Mouse (Mus musculus) hindbrain, embryonic 10.5 days (tissue): ENCODE measurements around the gene Rgl2. TPM values are rescaled to one million over a fixed set of nuclear protein-coding genes. Genes with fewer than 3 reads are reported as not detected.
A peak's percentile ranks its signal among the peaks of the same experiment; 100 is the strongest.

Experiments used
- DNase-seq: peaks from one replicate; pipeline ENCODE4 v3.0.0-alpha.2; 2017; ENCODE audit warnings: low spot score
- H3K27ac ChIP-seq: fragments of 300-500 bp; sonication (generic); 2 replicates; pipeline ENCODE4 v1.5.1; 2016; ENCODE audit warnings: mild to moderate bottlenecking, moderate library complexity
- H3K27me3 ChIP-seq: fragments of 300-500 bp; sonication (generic); 2 replicates; pipeline ENCODE4 v1.6.1; 2016; ENCODE audit warnings: mild to moderate bottlenecking; ENCODE audit not compliant: poor library complexity, insufficient read depth, severe bottlenecking
- H3K36me3 ChIP-seq: fragments of 300-500 bp; sonication (generic); 2 replicates; pipeline ENCODE4 v1.6.1; 2016; ENCODE audit warnings: mild to moderate bottlenecking, moderate library complexity
- H3K4me1 ChIP-seq: fragments of 300-500 bp; sonication (generic); replicated peaks from 2 replicates; pipeline ENCODE4 v1.6.1; 2016; ENCODE audit warnings: mild to moderate bottlenecking
- H3K4me3 ChIP-seq: fragments of 300-500 bp; sonication (generic); 2 replicates; pipeline ENCODE4 v1.5.1; 2016; ENCODE audit warnings: mild to moderate bottlenecking, moderate library complexity
- H3K9me3 ChIP-seq: fragments of 300-500 bp; sonication (generic); 2 replicates; pipeline ENCODE4 v1.6.1; 2016; ENCODE audit warnings: mild to moderate bottlenecking, moderate library complexity
- WGBS: fragments of 180-500 bp; shearing (Covaris S2); methylation state at CpG from one replicate; pipeline ENCODE4 v1.1.7; 2016; 5-methylcytosine and 5-hydroxymethylcytosine counted together
- polyA plus RNA-seq: library from polyadenylated mRNA; unstranded; fragments of >200 nt; fragmentation: Nextera tagmentation; extraction: Ambion mirVana; gene quantifications from 2 replicates; pipeline ENCODE4 v1.2.1, GENCODE M21; 2016

Gene Rgl2
- polyA plus RNA-seq, 1 experiment from 2014 or later: 55.7 TPM

DNA sequence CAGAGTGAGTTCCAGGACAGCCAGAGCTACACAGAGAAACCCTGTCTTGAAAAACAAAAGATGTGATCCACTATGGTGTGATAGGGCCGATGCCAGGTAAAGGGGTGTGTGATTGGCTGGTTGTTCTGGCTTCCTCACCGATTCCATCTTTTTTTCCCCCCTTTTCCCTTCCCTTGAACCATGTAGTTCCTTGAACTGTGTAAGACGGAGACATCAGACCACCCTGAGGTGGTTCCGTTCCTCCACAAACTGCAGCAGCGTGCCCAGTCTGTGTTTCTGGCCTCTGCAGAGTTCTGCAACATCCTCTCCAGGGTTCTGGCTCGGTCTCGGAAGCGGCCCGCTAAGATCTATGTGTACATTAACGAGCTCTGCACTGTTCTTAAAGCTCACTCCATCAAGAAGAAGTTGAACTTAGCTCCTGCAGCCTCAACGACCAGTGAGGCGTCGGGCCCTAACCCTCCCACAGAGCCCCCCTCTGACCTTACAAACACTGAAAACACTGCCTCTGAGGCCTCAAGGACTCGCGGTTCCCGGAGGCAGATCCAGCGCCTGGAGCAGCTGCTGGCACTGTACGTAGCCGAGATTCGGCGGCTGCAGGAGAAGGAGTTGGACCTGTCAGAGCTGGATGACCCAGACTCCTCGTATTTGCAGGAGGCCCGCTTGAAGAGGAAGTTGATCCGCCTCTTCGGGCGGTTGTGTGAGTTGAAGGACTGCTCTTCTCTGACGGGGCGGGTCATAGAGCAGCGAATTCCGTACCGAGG is 18.1 kb upstream of the Rgl2 start:
- Histone ChIP-seq H3K4me3 (peak overlapping the region; percentile 7; the same call in 1 of the 2 replicates), H3K36me3 (peaks cover 50% of the 10 kb centered on the region), H3K27me3 (no peaks in the 10 kb centered on the region), H3K27ac (no peak overlapping the region), H3K4me1 (peaks cover 51% of the 10 kb centered on the region), H3K9me3 (no peaks in the 10 kb centered on the region)
- DNase-seq: no peak
- WGBS: 94% methylated on average over 31 of the region's 31 CpGs

DNA sequence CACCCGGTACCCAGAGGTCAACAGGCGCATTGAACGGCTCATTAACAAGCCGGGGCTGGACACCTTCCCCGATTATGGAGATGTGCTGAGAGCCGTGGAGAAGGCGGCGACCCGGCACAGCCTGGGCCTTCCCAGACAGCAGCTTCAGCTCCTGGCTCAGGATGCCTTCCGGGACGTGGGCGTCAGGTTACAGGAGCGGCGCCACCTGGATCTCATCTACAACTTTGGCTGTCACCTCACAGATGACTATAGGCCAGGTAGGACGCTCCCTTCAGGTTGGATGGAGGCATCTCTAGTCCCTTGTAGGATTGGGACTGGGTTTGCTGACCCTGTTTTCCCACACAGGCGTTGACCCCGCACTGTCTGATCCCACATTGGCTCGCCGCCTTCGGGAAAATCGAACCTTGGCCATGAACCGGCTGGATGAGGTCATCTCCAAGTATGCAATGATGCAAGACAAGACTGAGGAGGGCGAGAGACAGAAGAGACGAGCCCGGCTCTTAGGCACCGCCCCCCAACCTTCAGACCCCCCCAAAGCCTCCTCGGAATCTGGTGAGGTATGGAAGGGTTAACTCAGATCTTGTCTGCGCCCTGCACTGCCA is 17.4 kb upstream of the Rgl2 start:
- peak overlapping the region; percentile 5; the same call in 1 of the 2 replicates for H3K4me3 ChIP-seq
- no peaks in the 10 kb centered on the region for H3K9me3 ChIP-seq
- H3K27me3 ChIP-seq: no peaks in the 10 kb centered on the region
- peaks cover 52% of the 10 kb centered on the region for H3K36me3 ChIP-seq
- peaks cover 58% of the 10 kb centered on the region for H3K4me1 ChIP-seq
- DNase-seq: no peak
- 89% methylated on average over 28 of the region's 28 CpGs for WGBS
- no peak overlapping the region for H3K27ac ChIP-seq

DNA sequence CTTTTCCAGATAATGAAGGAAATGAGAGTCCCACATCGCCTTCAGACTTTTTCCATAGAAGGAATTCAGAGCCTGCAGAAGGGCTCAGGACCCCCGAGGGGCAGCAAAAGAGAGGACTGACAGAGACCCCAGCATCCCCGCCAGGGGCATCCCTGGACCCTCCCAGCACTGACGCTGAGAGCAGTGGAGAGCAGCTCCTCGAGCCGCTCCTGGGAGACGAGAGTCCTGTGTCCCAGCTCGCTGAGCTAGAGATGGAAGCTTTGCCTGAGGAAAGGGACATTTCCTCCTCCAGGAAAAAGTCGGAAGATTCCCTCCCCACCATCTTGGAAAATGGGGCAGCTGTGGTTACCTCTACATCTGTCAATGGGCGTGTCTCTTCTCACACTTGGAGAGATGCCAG is 16.1 kb upstream of the Rgl2 start:
- 0 out of 2 replicates have a peak, but pooled peaks cover 10% of the 10 kb centered on the region for H3K27me3 ChIP-seq
- 0 out of 2 replicates have a peak, but pooled peaks cover 2% of the 10 kb centered on the region for H3K9me3 ChIP-seq
- H3K4me3 ChIP-seq: no peak overlapping the region
- DNase-seq: no peak
- 93% methylated on average over 10 of the region's 10 CpGs for WGBS
- peaks cover 64% of the 10 kb centered on the region for H3K4me1 ChIP-seq
- peaks cover 65% of the 10 kb centered on the region for H3K36me3 ChIP-seq
- no peak overlapping the region for H3K27ac ChIP-seq

DNA sequence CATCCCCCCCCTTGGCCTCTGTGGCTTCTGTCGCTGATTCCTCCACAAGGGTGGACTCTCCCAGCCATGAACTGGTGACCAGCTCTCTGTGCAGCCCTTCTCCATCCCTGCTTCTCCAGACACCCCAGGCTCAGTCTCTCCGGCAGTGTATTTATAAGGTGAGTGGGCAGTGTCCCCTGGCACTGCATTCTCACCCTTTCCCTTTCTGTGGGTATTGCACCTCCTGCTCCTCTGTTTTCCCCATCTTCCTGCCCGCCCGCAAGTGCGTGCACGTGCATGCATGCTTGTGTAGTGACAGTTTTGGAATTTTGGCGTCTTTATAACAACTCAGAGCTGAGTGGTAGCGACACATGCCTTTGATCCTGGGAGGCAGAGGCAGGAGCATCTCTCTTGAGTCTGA is 15.4 kb upstream of the Rgl2 start:
- no peak overlapping the region for H3K27ac ChIP-seq
- peaks cover 70% of the 10 kb centered on the region for H3K36me3 ChIP-seq
- peaks cover 64% of the 10 kb centered on the region for H3K4me1 ChIP-seq
- no peak for DNase-seq
- 0 out of 2 replicates have a peak, but pooled peaks cover 2% of the 10 kb centered on the region for H3K9me3 ChIP-seq
- 0 out of 2 replicates have a peak, but pooled peaks cover 16% of the 10 kb centered on the region for H3K27me3 ChIP-seq
- WGBS: 93% methylated on average over 8 of the region's 8 CpGs
- H3K4me3 ChIP-seq: 0 out of 2 replicates have a peak overlapping the region, but pooled peaks have one; percentile 2

DNA sequence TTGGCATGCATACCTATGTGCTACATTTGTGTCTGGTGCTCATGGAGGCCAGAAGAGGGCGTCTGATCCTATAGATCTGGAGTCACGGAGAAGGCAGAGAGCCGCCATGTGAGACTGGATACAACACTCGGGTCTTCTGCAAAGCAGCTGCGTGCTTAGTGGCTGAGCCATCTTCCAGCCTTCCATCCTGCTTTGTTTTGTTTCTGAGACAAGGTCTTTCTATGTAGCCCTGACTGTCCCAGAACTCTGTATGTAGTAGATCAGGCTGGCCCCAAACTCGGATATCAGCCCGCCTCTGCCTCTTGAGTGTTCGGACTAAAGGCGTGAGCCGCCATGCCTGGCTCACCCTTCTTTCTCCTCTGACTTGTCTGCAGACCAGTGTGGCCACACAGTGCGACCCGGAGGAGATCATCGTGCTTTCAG is 14.4 kb upstream of the Rgl2 start:
- H3K36me3 ChIP-seq: peaks cover 70% of the 10 kb centered on the region
- H3K4me3 ChIP-seq: peak overlapping the region; percentile 79
- DNase-seq: no peak
- H3K9me3 ChIP-seq: 0 out of 2 replicates have a peak, but pooled peaks cover 2% of the 10 kb centered on the region
- H3K27ac ChIP-seq: no peak overlapping the region
- H3K27me3 ChIP-seq: 0 out of 2 replicates have a peak, but pooled peaks cover 17% of the 10 kb centered on the region
- H3K4me1 ChIP-seq: peaks cover 70% of the 10 kb centered on the region
- 69% methylated on average over 13 of the region's 13 CpGs for WGBS

DNA sequence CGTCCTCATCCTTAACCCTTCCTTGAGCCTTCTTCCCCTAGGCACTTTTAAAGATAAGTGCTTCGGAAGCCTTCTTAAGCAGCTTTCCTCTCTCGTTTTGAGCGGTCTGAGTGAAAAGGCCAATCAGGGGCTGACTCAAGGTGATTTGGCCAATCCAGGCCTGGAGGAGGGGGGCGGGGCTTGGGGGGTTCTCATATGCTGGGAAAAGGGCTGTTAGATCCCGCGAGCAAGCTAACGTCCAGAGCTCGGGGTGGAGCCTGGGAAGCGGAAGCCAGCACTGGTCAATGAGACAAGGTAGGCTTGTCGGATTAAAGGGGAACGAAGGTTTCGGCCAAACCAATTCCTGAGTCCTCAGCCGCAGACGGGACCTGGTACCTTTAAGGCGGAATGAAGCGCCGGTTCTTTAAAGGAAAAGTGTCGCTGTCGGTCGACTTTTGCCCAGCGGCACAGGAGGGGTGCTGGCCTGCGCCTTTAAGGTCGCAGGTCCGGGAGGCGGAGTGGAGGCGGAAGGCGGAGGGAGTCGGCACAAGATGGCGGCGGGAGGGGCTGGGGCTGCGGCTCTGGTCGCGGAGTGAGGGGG is 13.6 kb upstream of the Rgl2 start, which contains the start of the genes Tapbp and Zbtb22:
Gene Tapbp, plus strand, starts transcription at position 229 of the 580 bp plus-strand sequence.
Gene Zbtb22, plus strand, starts transcription at position 234 of the 580 bp plus-strand sequence.
- H3K4me3 ChIP-seq: peak within 1 kb of the TSS; percentile 79
- peaks cover 65% of the 10 kb centered on the region for H3K36me3 ChIP-seq
- H3K27ac ChIP-seq: peak within 1 kb of the TSS; percentile 96
- peaks cover 70% of the 10 kb centered on the region for H3K4me1 ChIP-seq
- H3K9me3 ChIP-seq: 0 out of 2 replicates have a peak, but pooled peaks cover 2% of the 10 kb centered on the region
- WGBS: under 1% methylated on average over 34 of the region's 34 CpGs
- H3K27me3 ChIP-seq: 0 out of 2 replicates have a peak, but pooled peaks cover 17% of the 10 kb centered on the region
- DNase-seq: peak; percentile 98

DNA sequence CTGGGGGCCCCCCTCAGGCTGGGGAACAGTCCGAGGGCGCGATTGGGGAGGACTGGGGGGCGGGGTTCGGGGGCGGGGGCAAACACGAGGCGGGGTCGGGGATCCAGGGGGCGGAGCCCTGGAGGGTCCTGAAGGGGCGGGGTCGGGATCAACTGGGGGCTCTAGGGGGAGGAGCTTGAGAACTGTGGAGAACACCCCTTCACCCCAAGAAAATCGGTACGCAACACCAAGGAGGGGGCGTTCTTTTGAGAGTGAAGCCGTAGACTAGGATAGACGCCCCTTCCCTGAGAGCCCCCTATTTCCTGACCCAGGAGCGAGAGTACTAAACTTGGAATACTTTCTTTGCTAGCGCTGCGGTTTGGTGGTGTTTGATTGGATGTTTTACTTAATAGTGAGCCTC is 13.0 kb upstream of the Rgl2 start:
- WGBS: 1% methylated on average over 20 of the region's 20 CpGs

DNA sequence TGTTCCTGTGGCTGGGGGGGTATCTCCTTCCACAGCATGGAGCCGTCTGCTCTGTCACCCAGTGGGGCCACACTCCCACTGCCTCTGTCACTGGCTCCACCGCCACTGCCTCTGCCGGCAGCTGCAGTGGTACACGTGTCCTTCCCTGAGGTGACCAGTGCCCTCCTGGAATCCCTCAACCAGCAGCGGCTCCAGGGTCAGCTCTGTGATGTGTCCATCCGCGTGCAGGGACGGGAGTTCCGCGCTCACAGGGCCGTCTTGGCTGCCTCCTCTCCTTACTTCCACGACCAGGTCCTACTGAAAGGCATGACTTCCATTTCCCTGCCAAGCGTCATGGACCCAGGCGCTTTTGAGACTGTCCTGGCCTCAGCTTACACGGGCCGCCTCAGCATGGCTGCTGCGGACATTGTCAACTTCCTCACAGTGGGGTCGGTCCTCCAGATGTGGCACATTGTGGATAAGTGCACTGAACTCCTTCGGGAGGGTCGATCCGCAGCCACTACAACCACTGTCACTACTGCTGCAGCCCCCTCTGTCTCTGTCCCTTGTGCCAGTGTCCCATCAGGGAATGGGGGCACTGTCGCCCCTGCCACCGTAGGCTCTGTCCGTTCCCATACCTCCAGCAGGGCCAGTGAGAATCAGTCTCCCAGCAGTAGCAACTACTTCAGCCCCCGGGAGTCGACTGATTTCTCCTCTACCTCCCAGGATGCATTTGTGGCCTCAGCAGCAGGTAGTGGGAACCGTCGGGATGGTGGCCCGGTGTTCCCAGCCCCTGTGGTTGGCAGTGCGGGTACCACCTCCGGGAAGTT is 12.3 kb upstream of the Rgl2 start:
- 0 out of 2 replicates have a peak, but pooled peaks cover 2% of the 10 kb centered on the region for H3K9me3 ChIP-seq
- peaks cover 71% of the 10 kb centered on the region for H3K4me1 ChIP-seq
- 74% methylated on average over 31 of the region's 31 CpGs for WGBS
- peak overlapping the region; percentile 46; the same call in 1 of the 2 replicates for H3K27ac ChIP-seq
- peak overlapping the region; percentile 79 for H3K4me3 ChIP-seq
- no peak for DNase-seq
- H3K27me3 ChIP-seq: 0 out of 2 replicates have a peak, but pooled peaks cover 17% of the 10 kb centered on the region
- peaks cover 52% of the 10 kb centered on the region for H3K36me3 ChIP-seq

More for the DNA sequence above, 13.0 kb upstream of the Rgl2 start:
- Histone ChIP-seq H3K27me3 (0 out of 2 replicates have a peak, but pooled peaks cover 17% of the 10 kb centered on the region), H3K9me3 (0 out of 2 replicates have a peak, but pooled peaks cover 2% of the 10 kb centered on the region), H3K4me1 (peaks cover 74% of the 10 kb centered on the region), H3K4me3 (peak overlapping the region; percentile 79), H3K27ac (peak overlapping the region; percentile 96), H3K36me3 (peaks cover 60% of the 10 kb centered on the region)
- DNase-seq: no peak

DNA sequence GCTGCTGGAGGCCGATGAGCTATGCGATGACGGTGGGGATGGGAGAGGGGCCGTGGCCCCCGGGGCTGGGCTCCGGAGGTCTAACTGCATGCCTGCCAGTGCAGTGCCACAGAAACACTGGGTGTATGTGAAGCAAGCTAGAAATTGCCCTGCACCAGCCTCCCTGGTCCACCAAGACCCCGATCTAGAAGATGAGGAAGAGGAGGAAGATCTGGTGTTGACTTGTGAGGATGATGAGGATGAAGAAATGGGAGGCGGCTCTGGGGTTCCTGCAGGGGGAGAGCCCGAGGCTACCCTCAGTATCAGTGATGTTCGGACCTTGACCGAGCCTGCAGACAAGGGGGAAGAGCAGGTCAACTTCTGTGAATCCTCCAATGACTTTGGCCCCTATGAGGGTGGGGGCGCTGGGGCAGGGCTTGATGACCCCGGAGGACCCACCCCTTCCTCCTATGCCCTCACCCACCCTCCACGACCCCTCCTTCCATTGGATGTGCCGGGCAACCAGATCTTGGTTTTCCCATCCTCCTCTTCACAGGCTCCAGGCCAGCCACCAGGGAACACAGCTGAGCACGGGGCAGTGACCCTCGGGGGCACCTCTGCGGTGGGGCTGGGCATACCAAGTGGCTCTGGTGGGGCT is 11.6 kb upstream of the Rgl2 start:
- H3K27me3 ChIP-seq: 0 out of 2 replicates have a peak, but pooled peaks cover 17% of the 10 kb centered on the region
- 0 out of 2 replicates have a peak, but pooled peaks cover 2% of the 10 kb centered on the region for H3K9me3 ChIP-seq
- H3K36me3 ChIP-seq: peaks cover 45% of the 10 kb centered on the region
- WGBS: 85% methylated on average over 18 of the region's 18 CpGs
- no peak overlapping the region for H3K27ac ChIP-seq
- peaks cover 70% of the 10 kb centered on the region for H3K4me1 ChIP-seq
- DNase-seq: no peak
- peak overlapping the region; percentile 79 for H3K4me3 ChIP-seq

DNA sequence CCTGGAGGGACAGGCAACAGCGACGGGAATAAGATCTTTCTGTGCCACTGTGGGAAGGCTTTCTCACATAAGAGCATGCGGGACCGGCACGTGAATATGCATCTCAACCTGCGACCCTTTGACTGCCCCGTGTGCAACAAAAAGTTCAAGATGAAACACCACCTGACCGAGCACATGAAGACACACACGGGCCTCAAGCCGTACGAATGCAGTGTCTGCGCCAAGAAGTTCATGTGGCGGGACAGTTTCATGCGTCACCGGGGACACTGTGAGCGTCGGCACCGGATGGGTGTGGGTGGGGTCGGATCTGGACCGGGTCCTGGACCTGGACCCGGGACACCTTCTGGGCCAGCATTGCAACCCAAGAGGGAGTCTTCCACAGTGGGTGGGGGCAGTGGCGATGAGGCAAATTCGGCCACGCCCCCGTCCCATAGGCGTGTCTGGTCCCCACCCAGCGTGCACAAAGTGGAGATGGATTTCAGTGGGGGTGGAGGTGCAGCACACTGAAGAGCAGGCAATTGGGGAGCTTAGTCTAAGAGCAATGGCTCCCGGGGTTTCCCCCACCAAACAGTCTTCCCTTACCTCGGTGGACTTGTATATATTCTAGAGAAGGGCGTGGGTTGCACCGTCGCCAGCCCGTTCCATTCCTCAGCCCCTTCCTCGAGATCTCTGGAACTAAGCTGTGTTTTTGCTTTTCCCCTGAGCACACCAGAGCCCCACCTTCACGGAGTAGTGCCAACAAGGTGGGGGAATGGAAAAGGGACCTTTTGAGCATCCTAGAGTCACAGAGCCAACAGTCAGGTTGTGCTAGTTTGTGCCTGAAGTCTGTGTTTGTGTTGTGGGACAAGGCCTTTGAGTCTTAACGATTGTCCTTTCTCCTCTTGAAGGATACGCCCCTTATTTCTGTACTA is 10.8 kb upstream of the Rgl2 start:
- peak overlapping the region; percentile 61 for H3K4me3 ChIP-seq
- 0 out of 2 replicates have a peak, but pooled peaks cover 17% of the 10 kb centered on the region for H3K27me3 ChIP-seq
- H3K4me1 ChIP-seq: peaks cover 66% of the 10 kb centered on the region
- peak overlapping the region; percentile 35; the same call in 1 of the 2 replicates for H3K27ac ChIP-seq
- no peak for DNase-seq
- WGBS: 59% methylated on average over 37 of the region's 37 CpGs
- peaks cover 37% of the 10 kb centered on the region for H3K36me3 ChIP-seq
- 0 out of 2 replicates have a peak, but pooled peaks cover 2% of the 10 kb centered on the region for H3K9me3 ChIP-seq
